Mouse (Mus musculus) gastrocnemius, adult 2 months (tissue): ENCODE data around the gene Ifi27l2b. TPM values are rescaled to one million over a fixed set of nuclear protein-coding genes. Genes with fewer than 3 reads are reported as not detected.
A peak's percentile ranks its signal among the peaks of the same experiment; 100 is the strongest.

Experiments
- DNase-seq: peaks from one replicate; pipeline ENCODE4 v3.0.0; 2022
- H3K27ac ChIP-seq: fragments of 200-600 bp; 2 replicates; pipeline ENCODE4 v1.8.1; 2022; ENCODE audit warnings: mild to moderate bottlenecking
- H3K4me3 ChIP-seq: fragments of 200-600 bp; 2 replicates; pipeline ENCODE4 v1.8.1; 2022; ENCODE audit warnings: mild to moderate bottlenecking, moderate library complexity
- CTCF ChIP-seq: fragments of 200-600 bp; IDR thresholded peaks from 2 replicates; pipeline ENCODE4 v1.8.1; 2022; ENCODE audit warnings: antibody characterized with exemption, mild to moderate bottlenecking, moderate library complexity
- intact Hi-C: fragments of 180-260 bp; cut with DNase I; formaldehyde crosslinking; loops from one replicate; pipeline ENCODE4 v1.15.1; 2025
- total RNA-seq, 2 experiments: library from RNA; stranded (reverse); gene quantifications; 2 replicates each; pipeline ENCODE4 v1.2.3; 2021

The Ifi27l2b gene
- total RNA-seq, 2 experiments from 2014 or later, result not detected

DNA sequence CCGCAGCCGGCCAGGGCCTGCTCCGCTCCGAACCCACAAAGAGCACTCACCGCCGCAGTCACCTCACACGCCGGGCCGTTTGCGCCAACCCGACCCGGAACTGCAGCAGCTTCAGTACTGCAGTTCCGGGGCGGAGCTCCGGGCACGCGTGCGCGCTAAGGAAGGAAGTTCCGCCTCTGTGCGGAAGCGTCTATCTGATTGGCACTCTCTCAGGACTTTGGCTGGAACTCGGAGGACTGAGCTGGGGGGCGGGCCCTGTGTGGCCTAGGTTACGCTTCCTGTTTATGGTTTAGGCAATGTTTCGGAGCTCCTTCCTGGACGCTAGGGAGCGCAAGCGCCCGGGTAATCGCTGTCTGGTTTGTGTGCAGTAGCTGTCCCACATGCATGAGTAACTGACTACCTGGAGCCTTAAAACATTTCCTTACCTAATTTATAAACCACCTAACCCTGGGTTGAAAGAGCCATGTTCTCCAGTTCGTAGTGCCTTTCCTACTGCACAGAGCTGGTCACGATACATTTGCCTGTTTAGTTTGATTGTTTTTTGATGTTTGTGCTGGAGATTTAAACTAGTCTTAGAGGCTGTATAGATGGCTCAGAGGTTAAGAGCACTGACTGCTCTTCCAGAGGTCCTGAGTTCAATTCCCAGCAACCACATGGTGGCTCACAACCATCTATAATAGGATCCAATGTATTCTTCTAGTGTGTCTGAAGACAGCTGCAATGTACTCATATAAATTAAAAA, 31.1 kb downstream of the Ifi27l2b start, which contains the start of gene Ddx24:
Ddx24 (minus strand) TSS at position 102 of the 742 bp plus-strand sequence.
- Histone ChIP-seq H3K4me3 (peak within 1 kb of the TSS; percentile 93), H3K27ac (peak within 1 kb of the TSS; percentile 97)
- TF ChIP-seq CTCF, result peak; percentile 98
- DNase-seq, result peak; percentile 98
- intact Hi-C loops, result loop anchor here (1.0 kb wide), 1 partner anchor 66 kb away; no protein-coding TSS in a partner anchor

DNA sequence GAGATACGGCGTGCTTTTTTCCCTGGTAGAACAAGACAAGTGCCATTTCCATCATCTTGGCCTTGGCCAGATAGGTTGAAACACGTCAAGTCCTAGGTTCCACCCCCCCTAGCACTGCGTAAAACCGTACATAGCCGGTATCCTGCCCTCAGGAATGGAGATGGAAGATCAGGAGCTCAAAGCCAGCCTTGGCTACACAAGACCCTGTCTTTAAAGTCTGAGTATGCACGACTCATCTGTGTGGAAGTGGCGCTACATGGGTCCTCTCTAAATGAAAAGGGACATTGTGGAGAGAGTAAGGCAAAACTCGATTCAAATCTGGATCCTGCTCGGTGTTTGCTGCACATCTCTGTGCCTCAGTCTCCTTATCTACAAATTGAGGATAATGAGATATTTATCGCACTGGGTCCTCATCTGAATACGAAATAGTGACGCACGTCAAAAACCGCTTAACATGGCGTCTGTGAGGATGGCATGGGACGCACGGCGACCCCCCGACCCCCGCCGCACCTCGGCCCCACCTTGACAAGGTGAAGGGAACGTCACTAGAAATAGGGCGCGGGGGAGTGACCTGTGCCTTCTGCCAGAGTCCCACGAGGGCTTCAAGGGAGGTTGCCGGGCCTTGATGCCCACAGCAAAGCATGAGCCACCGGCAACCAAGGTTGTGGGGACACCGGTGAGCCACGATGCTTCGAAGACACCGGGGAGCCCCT, 31.9 kb downstream of the Ifi27l2b start:
- Histone ChIP-seq H3K4me3 (peak overlapping the region; percentile 93), H3K27ac (peak overlapping the region; percentile 97)
- TF ChIP-seq CTCF, result no peak
- intact Hi-C loops, result no loop called here
- no peak for DNase-seq

DNA sequence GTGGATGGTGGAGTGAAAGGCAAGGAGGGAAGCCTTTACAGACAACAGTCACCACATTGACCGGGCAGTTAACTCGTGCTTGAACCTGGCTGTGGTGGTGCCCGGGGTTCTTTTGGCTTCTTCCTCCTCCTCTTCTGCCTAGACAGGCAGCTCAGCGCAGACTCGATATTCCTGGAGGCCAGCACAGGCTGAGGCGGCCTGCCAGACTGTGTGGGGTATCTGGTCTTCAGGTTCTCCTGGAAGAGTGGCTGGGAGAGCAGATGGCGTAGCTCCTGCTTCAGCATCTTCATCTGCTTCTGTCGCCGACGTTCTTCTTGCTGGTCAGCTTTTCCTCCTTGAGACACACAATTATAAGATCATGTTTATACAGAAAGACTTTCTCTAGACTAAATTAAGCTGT, 48.9 kb downstream of the Ifi27l2b start:
- intact Hi-C loops, result no loop called here
- no peak for TF ChIP-seq CTCF
- Histone ChIP-seq H3K27ac (no peak overlapping the region), H3K4me3 (no peak overlapping the region)
- no peak for DNase-seq

DNA sequence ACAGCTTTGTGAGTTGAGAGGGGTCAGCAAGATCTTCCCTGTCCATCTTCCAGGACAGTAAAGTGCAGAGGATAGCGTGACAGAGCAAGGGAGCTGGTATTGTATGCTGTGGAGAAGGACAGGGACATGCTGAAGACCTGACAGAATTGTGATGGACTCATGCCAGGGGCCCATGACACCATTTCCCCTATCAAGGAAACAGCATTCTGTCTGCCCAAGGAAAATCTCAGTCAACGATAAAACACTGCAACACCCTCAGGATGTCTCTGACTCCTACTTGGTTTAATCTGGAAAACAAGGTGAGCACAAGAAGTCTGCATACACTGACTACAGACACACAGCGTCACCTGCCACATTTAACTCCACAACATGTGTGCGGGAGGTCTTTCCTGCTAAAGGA, 49.3 kb downstream of the Ifi27l2b start, which contains the start of gene 9330161L09Rik:
9330161L09Rik (minus strand) TSS at position 101 of the 400 bp plus-strand sequence.
- intact Hi-C loops, result no loop called here

DNA sequence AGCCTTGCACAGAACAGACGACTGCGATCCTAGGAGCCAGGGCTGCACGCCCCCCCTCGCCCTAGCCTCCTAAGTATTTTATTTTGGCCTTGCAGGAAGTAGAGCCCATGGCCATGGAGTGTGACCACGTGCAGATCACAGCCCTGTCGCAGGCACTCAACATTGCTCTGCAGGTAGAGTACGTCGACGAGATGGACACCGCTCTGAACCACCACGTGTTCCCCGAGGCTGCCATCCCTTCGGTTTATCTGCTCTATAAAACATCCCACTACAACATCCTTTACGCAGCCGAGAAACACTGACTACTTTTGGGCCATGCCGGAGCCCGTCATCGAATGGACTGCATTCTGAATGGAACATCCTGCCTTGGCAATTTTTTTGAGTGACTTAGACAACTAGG, 52.9 kb downstream of the Ifi27l2b start:
- no peak overlapping the region for H3K27ac ChIP-seq
- no peak for DNase-seq
- no peak overlapping the region for H3K4me3 ChIP-seq
- TF ChIP-seq CTCF, result no peak
- intact Hi-C loops, result no loop called here

More for the DNA sequence above, 49.3 kb downstream of the Ifi27l2b start, which contains the start of gene 9330161L09Rik:
- no peak for DNase-seq
- no peak within 1 kb of the TSS for H3K4me3 ChIP-seq
- H3K27ac ChIP-seq, result no peak within 1 kb of the TSS
- TF ChIP-seq CTCF, result no peak

Other genes with a start within 250 kb of the Ifi27l2b start
- 10 to 100 TPM; 20.8 to 28.6 TPM for gene Prima1, start 215.1 kb downstream of the Ifi27l2b start, total RNA-seq
- gene Fam181a, start 146.2 kb downstream of the Ifi27l2b start, total RNA-seq, result not detected
- gene Asb2, start 101.2 kb downstream of the Ifi27l2b start, total RNA-seq, result 100 to 1,000 TPM; 548 to 725 TPM
- 1 to 10 TPM; 5.7 to 7.3 TPM for gene Otub2, start 68.5 kb downstream of the Ifi27l2b start, total RNA-seq
- gene 9330161L09Rik, start 49.4 kb downstream of the Ifi27l2b start, total RNA-seq, result 1 to 10 TPM in 1 of 2 experiments, under 1 TPM in 1; 0.82 to 1.9 TPM
- 10 to 100 TPM; 75.2 to 83.5 TPM for gene Ddx24, start 31.4 kb downstream of the Ifi27l2b start, total RNA-seq
- gene Ifi27, start 23.0 kb downstream of the Ifi27l2b start, total RNA-seq, result 10 to 100 TPM; 46.8 to 61.0 TPM
- 10 to 100 TPM in 1 of 2 experiments, 1 to 10 TPM in 1; 5.9 to 11.1 TPM for gene Ifi27l2a, start 13.5 kb downstream of the Ifi27l2b start, total RNA-seq
- gene Ppp4r4, start 75.1 kb upstream of the Ifi27l2b start, total RNA-seq, result under 1 TPM; 0.25 to 0.31 TPM
- not detected for gene Serpina10, start 174.2 kb upstream of the Ifi27l2b start, total RNA-seq
- not detected for gene Serpina6, start 200.0 kb upstream of the Ifi27l2b start, total RNA-seq
- gene Serpina16, start 218.9 kb upstream of the Ifi27l2b start, total RNA-seq, result not detected
- gene Serpina1f, start 238.3 kb upstream of the Ifi27l2b start, total RNA-seq, result not detected